Mouse (Mus musculus): ENCODE data around the gene Lpp. TPM values are rescaled to one million over a fixed set of nuclear protein-coding genes. Genes with fewer than 3 reads are reported as not detected.
A peak's percentile ranks its signal among the peaks of the same experiment; 100 is the strongest.

Lpp gene
- polyA plus RNA-seq, 1 experiment from 2014 or later = 23.3 TPM

- Histone ChIP-seq H3K4me2 (ENCODE audit: low read depth, low read length) (no peak overlapping the region), H3K27me3 (ENCODE audit: control insufficient read depth, insufficient read depth, low read length) (no peaks in the 10 kb centered on the region), H3K9me3 (replicated peaks; ENCODE audit: control insufficient read depth, low read length) (no peaks in the 10 kb centered on the region), H3K36me3 (replicated peaks; ENCODE audit: control insufficient read depth, insufficient read depth, low read depth, low read length) (no peaks in the 10 kb centered on the region), H3K9ac (replicated peaks; ENCODE audit: low read length) (no peak overlapping the region), H3K27ac (replicated peaks; ENCODE audit: low read depth, low read length) (no peak overlapping the region), H3K4me1 (ENCODE audit: control insufficient read depth, insufficient read depth, low read length) (peaks cover 7% of the 10 kb centered on the region), H3K4me3 (ENCODE audit: low read depth, low read length) (no peak overlapping the region)
- ATAC-seq (replicated peaks; ENCODE audit: insufficient number of reproducible peaks, low FRiP score, low TSS enrichment, low read depth) = no peak
- WGBS = 12% methylated on average over 7 of the region's 8 CpGs
- DNase-seq (ENCODE audit: low spot score) = no peak
These were observed 56.5 kb downstream of the Lpp start for GRCm38 (mm10) chr16:24449806-24450205.

GRCm38 (mm10) chr16:24450256-24450655, 56.9 kb downstream of the Lpp start:
- Histone ChIP-seq H3K4me1 (ENCODE audit: control insufficient read depth, insufficient read depth, low read length) (peaks cover 8% of the 10 kb centered on the region), H3K4me2 (ENCODE audit: low read depth, low read length) (no peak overlapping the region), H3K4me3 (ENCODE audit: low read depth, low read length) (no peak overlapping the region), H3K36me3 (replicated peaks; ENCODE audit: control insufficient read depth, insufficient read depth, low read depth, low read length) (no peaks in the 10 kb centered on the region), H3K9me3 (replicated peaks; ENCODE audit: control insufficient read depth, low read length) (no peaks in the 10 kb centered on the region), H3K27me3 (ENCODE audit: control insufficient read depth, insufficient read depth, low read length) (no peaks in the 10 kb centered on the region), H3K9ac (replicated peaks; ENCODE audit: low read length) (no peak overlapping the region), H3K27ac (replicated peaks; ENCODE audit: low read depth, low read length) (no peak overlapping the region)
- no peak for ATAC-seq (replicated peaks; ENCODE audit: insufficient number of reproducible peaks, low FRiP score, low TSS enrichment, low read depth)
- no peak for DNase-seq (ENCODE audit: low spot score)
- WGBS = 62% methylated on average over 5 of the region's 5 CpGs

- Histone ChIP-seq H3K4me2 (ENCODE audit: low read depth, low read length) (no peak overlapping the region), H3K9me3 (replicated peaks; ENCODE audit: control insufficient read depth, low read length) (no peaks in the 10 kb centered on the region), H3K4me3 (ENCODE audit: low read depth, low read length) (no peak overlapping the region), H3K27ac (replicated peaks; ENCODE audit: low read depth, low read length) (no peak overlapping the region), H3K9ac (replicated peaks; ENCODE audit: low read length) (no peak overlapping the region), H3K4me1 (ENCODE audit: control insufficient read depth, insufficient read depth, low read length) (peaks cover 8% of the 10 kb centered on the region), H3K36me3 (replicated peaks; ENCODE audit: control insufficient read depth, insufficient read depth, low read depth, low read length) (no peaks in the 10 kb centered on the region), H3K27me3 (ENCODE audit: control insufficient read depth, insufficient read depth, low read length) (no peaks in the 10 kb centered on the region)
- DNase-seq (ENCODE audit: low spot score) (no peak), ATAC-seq (replicated peaks; ENCODE audit: insufficient number of reproducible peaks, low FRiP score, low TSS enrichment, low read depth) (no peak)
- WGBS = 74% methylated on average over 5 of the region's 5 CpGs
These were observed 57.8 kb downstream of the Lpp start for GRCm38 (mm10) chr16:24451123-24451522.

- 85% methylated on average over 4 of the region's 4 CpGs for WGBS
- no peak overlapping the region for H3K4me3 ChIP-seq (ENCODE audit: low read depth, low read length)
- H3K4me2 ChIP-seq (ENCODE audit: low read depth, low read length) = no peak overlapping the region
- H3K27me3 ChIP-seq (ENCODE audit: control insufficient read depth, insufficient read depth, low read length) = no peaks in the 10 kb centered on the region
- no peaks in the 10 kb centered on the region; the same call in 1 of the 2 replicates for H3K36me3 ChIP-seq (replicated peaks; ENCODE audit: control insufficient read depth, insufficient read depth, low read depth, low read length)
- no peaks in the 10 kb centered on the region for H3K9me3 ChIP-seq (replicated peaks; ENCODE audit: control insufficient read depth, low read length)
- no peak overlapping the region for H3K27ac ChIP-seq (replicated peaks; ENCODE audit: low read depth, low read length)
- H3K4me1 ChIP-seq (ENCODE audit: control insufficient read depth, insufficient read depth, low read length) = peaks cover 8% of the 10 kb centered on the region
- DNase-seq (ENCODE audit: low spot score) (no peak), ATAC-seq (replicated peaks; ENCODE audit: insufficient number of reproducible peaks, low FRiP score, low TSS enrichment, low read depth) (no peak)
- H3K9ac ChIP-seq (replicated peaks; ENCODE audit: low read length) = no peak overlapping the region
These were observed 60.2 kb downstream of the Lpp start for GRCm38 (mm10) chr16:24453536-24453935.

GRCm38 (mm10) chr16:24454493-24454892, 61.2 kb downstream of the Lpp start:
- peak; percentile 75 for ATAC-seq (replicated peaks; ENCODE audit: insufficient number of reproducible peaks, low FRiP score, low TSS enrichment, low read depth)
- Histone ChIP-seq H3K27ac (replicated peaks; ENCODE audit: low read depth, low read length) (no peak overlapping the region), H3K9me3 (replicated peaks; ENCODE audit: control insufficient read depth, low read length) (no peaks in the 10 kb centered on the region), H3K4me3 (ENCODE audit: low read depth, low read length) (no peak overlapping the region), H3K27me3 (ENCODE audit: control insufficient read depth, insufficient read depth, low read length) (no peaks in the 10 kb centered on the region), H3K4me1 (ENCODE audit: control insufficient read depth, insufficient read depth, low read length) (peaks cover 8% of the 10 kb centered on the region), H3K36me3 (replicated peaks; ENCODE audit: control insufficient read depth, insufficient read depth, low read depth, low read length) (no peaks in the 10 kb centered on the region; the same call in 1 of the 2 replicates), H3K9ac (replicated peaks; ENCODE audit: low read length) (no peak overlapping the region), H3K4me2 (ENCODE audit: low read depth, low read length) (no peak overlapping the region)
- WGBS = 11% methylated on average over 4 of the region's 4 CpGs
- peak; percentile 67 for DNase-seq (ENCODE audit: low spot score)

- H3K9me3 ChIP-seq (replicated peaks; ENCODE audit: control insufficient read depth, low read length) = no peaks in the 10 kb centered on the region
- H3K27ac ChIP-seq (replicated peaks; ENCODE audit: low read depth, low read length) = no peak overlapping the region
- H3K4me1 ChIP-seq (ENCODE audit: control insufficient read depth, insufficient read depth, low read length) = peaks cover 4% of the 10 kb centered on the region
- H3K27me3 ChIP-seq (ENCODE audit: control insufficient read depth, insufficient read depth, low read length) = no peaks in the 10 kb centered on the region
- DNase-seq (ENCODE audit: low spot score) (no peak), ATAC-seq (replicated peaks; ENCODE audit: insufficient number of reproducible peaks, low FRiP score, low TSS enrichment, low read depth) (no peak)
- no peaks in the 10 kb centered on the region; the same call in 1 of the 2 replicates for H3K36me3 ChIP-seq (replicated peaks; ENCODE audit: control insufficient read depth, insufficient read depth, low read depth, low read length)
- no peak overlapping the region for H3K4me2 ChIP-seq (ENCODE audit: low read depth, low read length)
- WGBS = 57% methylated on average over 3 of the region's 3 CpGs
- no peak overlapping the region for H3K9ac ChIP-seq (replicated peaks; ENCODE audit: low read length)
- no peak overlapping the region for H3K4me3 ChIP-seq (ENCODE audit: low read depth, low read length)
These were observed 62.1 kb downstream of the Lpp start for GRCm38 (mm10) chr16:24455361-24455855.

- Histone ChIP-seq H3K27me3 (ENCODE audit: control insufficient read depth, insufficient read depth, low read length) (no peaks in the 10 kb centered on the region), H3K4me1 (ENCODE audit: control insufficient read depth, insufficient read depth, low read length) (no peaks in the 10 kb centered on the region), H3K9ac (replicated peaks; ENCODE audit: low read length) (no peak overlapping the region), H3K27ac (replicated peaks; ENCODE audit: low read depth, low read length) (no peak overlapping the region), H3K9me3 (replicated peaks; ENCODE audit: control insufficient read depth, low read length) (no peaks in the 10 kb centered on the region), H3K36me3 (replicated peaks; ENCODE audit: control insufficient read depth, insufficient read depth, low read depth, low read length) (no peaks in the 10 kb centered on the region), H3K4me2 (ENCODE audit: low read depth, low read length) (no peak overlapping the region), H3K4me3 (ENCODE audit: low read depth, low read length) (no peak overlapping the region)
- DNase-seq (ENCODE audit: low spot score) = no peak
- ATAC-seq (replicated peaks; ENCODE audit: insufficient number of reproducible peaks, low FRiP score, low TSS enrichment, low read depth) = no peak
- WGBS = 91% methylated on average over 2 of the region's 2 CpGs
These were observed 70.5 kb downstream of the Lpp start for GRCm38 (mm10) chr16:24463842-24464241.

GRCm38 (mm10) chr16:24464436-24464835, 71.1 kb downstream of the Lpp start:
- Histone ChIP-seq H3K36me3 (replicated peaks; ENCODE audit: control insufficient read depth, insufficient read depth, low read depth, low read length) (no peaks in the 10 kb centered on the region), H3K9me3 (replicated peaks; ENCODE audit: control insufficient read depth, low read length) (no peaks in the 10 kb centered on the region), H3K4me2 (ENCODE audit: low read depth, low read length) (no peak overlapping the region), H3K27ac (replicated peaks; ENCODE audit: low read depth, low read length) (no peak overlapping the region), H3K4me1 (ENCODE audit: control insufficient read depth, insufficient read depth, low read length) (no peaks in the 10 kb centered on the region), H3K9ac (replicated peaks; ENCODE audit: low read length) (no peak overlapping the region), H3K27me3 (ENCODE audit: control insufficient read depth, insufficient read depth, low read length) (no peaks in the 10 kb centered on the region), H3K4me3 (ENCODE audit: low read depth, low read length) (no peak overlapping the region)
- 78% methylated on average over 5 of the region's 5 CpGs for WGBS
- DNase-seq (ENCODE audit: low spot score) = no peak
- no peak for ATAC-seq (replicated peaks; ENCODE audit: insufficient number of reproducible peaks, low FRiP score, low TSS enrichment, low read depth)
